Mouse (Mus musculus) v-Abl transformed pro-B cells (cell line): ENCODE measurements around the gene Olfr1535.

Experiments
- in situ Hi-C, 2 experiments: fragments of 400-800 bp; cut with MboI; formaldehyde crosslinking; loops; one replicate each; pipeline ENCODE4 v1.15.1; 2025; ENCODE audit not compliant: unreplicated experiment in 2 of 2

Gene Olfr1535

DNA sequence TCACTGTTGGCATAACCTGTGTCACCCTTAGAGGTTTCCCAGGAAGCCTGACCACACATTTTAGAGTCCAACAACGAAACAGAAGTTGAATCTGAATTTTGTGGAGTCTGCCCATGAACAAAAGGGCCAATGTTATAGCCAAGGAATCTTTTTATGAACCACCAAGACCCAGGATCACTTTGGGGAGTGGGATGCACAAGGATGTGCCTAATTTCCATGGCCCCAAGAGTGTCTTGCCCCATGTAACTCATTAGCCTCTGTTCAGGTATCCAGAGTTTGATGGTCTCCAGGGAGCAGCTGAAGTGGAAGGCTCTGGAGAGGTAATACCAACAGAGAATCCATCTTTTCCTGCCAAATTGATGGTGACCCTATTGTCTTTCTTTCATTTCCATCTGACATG lies at the start of gene Olfr1535:
TSS of gene Olfr1535 (minus strand) at position 101 of the 400 bp plus-strand sequence.
- in situ Hi-C loops = no loop called here

DNA sequence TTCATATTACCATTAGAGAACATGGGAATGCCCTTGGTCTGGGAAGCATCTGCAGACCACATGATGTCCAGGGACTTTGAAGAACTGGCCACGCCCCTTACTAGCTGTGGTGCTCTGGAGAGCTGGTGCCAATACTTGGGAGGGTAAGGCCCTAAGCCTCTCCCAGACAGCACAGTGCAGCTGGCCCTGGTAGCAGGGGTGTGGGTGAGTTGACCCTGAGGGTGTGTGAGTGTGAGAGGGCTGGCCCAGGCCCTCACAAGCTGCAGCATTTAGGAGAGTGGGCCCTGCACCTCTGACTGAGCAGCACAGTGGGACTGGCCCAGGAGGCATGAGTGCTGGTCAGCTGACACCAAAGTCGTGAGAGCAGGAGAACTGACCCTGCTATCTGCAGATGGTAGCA lies 31.9 kb upstream of the Olfr1535 start:
- in situ Hi-C loops = no loop called here

DNA sequence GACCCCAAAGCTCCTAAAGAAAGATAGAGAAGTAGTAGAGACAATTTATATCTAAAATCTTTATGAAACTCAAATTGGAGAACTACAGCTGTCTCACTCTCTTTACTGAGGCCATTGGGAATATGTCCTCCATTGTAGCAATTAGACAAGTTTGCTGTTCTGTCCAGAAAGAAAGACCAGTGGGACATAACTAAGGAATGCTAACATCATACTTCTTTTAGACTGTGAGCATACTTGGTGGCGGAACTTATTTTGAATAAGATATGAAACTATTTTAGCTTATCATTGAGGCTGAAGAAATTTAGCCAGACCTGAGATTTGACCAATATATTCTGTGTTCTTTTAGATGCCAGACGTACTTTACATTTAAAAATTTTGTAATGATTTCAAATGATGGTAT lies 22.0 kb upstream of the Olfr1535 start, which contains the start of gene Olfr1364:
TSS of gene Olfr1364 (minus strand) at position 101 of the 400 bp plus-strand sequence.
- in situ Hi-C loops = no loop called here

DNA sequence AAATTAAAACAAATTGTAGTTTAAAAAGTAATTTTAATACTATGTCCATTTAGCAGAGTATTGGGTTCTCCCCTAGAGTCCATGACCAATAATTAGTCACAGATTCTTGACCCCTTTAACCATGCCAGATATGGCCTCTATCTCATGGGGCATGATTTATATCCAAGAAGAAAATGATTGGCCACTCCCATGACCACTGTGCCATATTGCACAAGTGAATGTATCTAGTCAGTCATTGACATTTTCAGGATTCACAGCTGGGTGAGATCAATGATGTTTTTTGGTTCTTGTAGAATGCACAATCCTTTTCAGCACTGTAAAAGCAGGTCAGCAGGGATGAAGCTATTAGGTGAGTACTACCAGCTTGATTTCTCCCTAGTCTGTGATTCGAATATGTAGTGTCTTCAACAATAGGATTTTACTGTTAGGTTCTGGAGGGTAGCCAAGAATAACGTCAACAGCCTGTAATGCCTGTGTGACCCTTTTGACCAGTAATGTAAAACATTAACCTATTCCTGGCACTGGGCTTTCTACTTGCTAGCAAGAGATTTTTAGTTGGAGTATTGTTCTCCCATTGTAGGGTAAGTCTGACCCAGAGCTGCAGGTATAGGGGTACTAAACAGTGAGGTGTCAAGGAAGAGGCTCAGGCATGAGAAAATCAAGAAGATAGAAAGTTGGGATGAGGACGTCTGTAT lies 9.1 kb downstream of the Olfr1535 start:
- in situ Hi-C loops = no loop called here

DNA sequence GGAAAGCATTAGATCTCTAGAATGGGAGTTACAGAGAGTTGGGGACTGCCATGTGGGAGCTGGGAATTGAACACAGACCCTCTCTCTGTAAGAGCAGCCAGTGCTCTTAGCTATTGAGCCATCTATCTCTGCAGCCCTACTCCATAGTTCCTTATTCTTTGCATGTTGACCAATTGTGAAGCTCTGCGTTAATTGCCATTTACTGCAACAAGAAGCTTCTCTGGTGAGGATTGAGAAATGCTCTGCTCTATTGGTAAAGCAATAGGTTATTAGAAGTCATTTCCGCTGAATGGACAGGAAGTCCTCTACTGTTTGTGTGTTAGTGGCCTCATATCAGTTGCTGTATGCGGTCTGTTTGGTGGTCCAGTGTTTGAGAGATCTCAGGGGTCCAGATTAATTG lies 10.2 kb downstream of the Olfr1535 start:
- in situ Hi-C loops = no loop called here

DNA sequence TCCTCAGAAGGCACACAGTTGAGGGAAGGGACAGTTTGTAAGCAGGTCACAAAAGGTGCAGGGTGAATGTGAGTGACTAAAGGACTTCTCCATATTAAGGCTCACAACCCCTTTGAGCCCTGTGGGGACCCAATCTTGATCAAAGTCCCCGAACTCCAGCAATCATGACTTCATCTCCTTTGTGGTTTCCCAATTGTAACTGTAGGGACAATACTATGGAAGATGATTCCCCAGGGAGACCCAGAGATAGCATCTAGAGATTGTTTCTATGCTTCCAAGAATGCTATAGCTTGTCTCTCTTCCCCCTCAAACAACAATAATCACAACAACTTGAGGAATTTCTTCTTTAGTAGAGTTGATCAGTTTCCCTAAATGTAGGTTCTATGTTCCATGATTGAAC lies 17.0 kb downstream of the Olfr1535 start, which contains the start of gene Olfr1366:
TSS of gene Olfr1366 (minus strand) at position 101 of the 400 bp plus-strand sequence.
- in situ Hi-C loops = no loop called here

DNA sequence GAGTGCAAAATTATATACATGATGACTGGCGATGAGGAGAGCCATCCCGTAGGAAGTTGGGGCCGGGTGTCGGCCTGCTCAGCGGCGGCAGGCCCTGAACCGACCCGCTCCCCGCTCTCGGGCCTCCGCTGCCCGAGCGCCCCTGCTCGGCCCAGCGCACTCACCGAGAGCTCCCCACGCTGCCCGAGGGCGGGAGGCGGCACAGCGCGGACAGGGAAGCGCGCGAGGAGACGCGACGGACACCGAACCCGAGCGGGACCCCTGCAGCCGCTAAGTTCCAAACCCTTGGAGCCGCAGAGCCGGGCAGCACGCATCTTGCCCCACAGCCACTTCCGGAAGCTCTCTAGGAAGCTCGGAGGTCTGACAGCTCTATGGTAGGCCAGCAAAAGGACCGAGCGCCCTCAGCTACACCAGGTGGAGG lies 28.9 kb downstream of the Olfr1535 start, which contains the start of gene Zkscan8:
TSS of gene Zkscan8 (minus strand) at position 340 of the 421 bp plus-strand sequence.
- in situ Hi-C loops = loop anchor here in 1 of 2 experiments (5.0 kb wide), 1 partner anchor 128 kb away; the partner anchor contains the start of gene Zkscan3

DNA sequence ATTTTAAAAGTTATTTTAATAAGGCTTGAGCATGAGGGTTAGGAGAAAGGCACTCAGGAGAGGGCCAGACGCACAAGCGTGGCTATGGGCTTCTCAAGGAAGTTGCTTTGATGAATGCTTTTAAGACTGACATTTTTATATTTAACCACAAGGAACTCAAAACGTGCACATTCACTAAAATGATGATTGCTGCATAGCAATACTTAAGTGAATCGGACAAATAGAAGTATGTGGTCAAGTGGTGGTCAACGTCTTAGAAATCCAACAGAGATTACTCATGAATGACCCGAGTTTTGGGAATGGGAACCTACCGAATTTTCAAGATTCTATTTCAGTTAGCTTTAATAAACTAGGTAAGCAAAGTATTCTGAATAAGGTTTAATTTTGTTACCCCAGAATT lies 29.6 kb downstream of the Olfr1535 start:
- in situ Hi-C loops = loop anchor here in 1 of 2 experiments (5.0 kb wide), 1 partner anchor 128 kb away; the partner anchor contains the start of gene Zkscan3

DNA sequence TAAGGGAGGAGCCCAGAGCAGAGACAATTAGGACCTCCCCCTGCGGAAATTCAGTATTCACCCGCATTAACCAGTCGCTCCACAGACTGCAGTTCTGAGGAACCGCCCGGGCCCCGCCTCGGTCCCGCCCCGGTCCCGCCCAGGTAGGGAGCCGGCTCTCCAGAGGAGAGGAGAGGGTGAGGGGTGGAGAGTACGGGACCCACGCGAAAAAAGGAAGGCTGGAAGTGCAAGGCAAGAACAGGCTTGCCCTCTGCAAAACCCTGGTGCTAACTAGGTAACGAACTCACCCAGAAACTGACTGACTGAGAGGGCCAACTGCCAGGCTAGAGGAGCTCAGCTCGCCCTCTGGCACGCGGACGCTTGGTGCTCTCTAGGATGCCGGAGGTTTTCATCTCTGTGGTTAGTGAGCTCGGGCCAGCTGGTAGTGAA lies 53.5 kb downstream of the Olfr1535 start:
- in situ Hi-C loops = loop anchor here (5.0 to 25.0 kb wide), 2 partner anchors 54 to 206 kb away; partner anchors contain the start of genes Hist1h2ai (in 1 of the 2), Hist1h2bl (in 1 of the 2), Hist1h2bm (in 1 of the 2) and Hist1h3h (in 1 of the 2)
